Mouse (Mus musculus): ENCODE results near the gene Vmn1r79.
"Not testable (repeated sequence)": the region's sequence is repeated elsewhere in the genome, so short reads cannot be mapped to it uniquely, and the experiment has no call there.

Vmn1r79 gene

DNA sequence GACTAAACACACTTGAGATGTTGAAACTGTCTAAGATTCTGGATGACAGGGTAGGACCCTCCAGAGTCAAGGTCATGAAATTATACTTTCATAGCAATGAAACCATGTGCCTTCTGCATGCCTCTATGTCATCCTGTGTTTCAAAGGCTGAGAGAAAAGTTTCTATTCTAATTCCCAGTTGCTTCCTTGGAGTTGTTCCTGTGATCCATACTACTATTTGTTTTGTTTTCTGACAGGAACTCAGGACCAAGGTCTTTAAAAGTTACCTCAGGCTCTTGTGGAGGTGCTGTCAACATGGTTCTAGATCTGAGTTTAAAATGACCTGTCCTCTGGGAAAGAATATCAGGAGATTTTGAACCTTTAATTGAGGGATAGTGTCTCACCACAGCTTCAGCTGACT lies at the start of gene Vmn1r79:
Gene Vmn1r79 (plus strand): TSS at position 301 of the 400 bp plus-strand sequence.
- DNase-seq (ENCODE audit: low read depth), result not testable (repeated sequence)

- DNase-seq (ENCODE audit: low read depth), result no peak
Measured at GRCm38 (mm10) chr7:12149957-12150356, 21.1 kb upstream of the Vmn1r79 start, which contains the start of gene Vmn1r78. TSS of gene Vmn1r78 (plus strand) at chr7:12150257.

DNA sequence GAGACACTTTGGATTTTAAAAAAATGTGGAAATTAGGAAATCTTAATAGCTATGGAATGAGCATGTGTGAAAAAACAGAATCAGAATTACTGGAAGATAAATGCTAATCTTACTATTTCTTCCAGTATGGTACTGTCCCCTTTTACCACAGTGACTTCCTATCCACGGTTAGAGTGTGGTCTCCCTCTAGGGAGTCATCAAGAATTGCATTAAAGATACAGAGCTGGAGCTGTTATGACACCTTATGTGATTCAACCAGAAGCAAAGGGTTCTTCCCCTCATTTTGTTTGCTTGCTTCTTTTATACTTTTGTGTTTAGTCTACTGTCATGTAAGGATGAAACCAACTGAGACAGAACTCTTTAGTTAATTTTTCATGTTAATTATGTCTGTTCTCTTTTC lies 14.6 kb upstream of the Vmn1r79 start:
- not testable (repeated sequence) for DNase-seq (ENCODE audit: low read depth)

DNA sequence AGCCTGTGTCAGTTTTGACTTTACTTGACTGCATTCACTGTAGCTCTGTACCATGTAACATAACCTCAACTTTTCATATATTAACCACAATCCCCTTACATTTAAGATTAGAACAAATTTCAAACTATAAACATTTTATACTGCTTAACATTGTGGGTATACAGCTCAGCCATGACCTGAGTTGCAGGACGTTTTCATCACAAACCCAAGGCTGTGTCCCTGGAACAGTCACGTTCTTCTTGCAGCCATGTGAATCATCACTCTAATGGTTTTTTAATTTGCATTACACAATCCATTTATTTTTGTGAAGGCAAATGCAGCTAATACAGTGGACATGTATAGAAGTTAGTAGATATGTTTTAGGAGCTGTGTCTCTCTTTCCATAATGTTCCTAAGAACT lies 1.8 kb downstream of the Vmn1r79 start:
- not testable (repeated sequence) for DNase-seq (ENCODE audit: low read depth)

GRCm38 (mm10) chr7:12188986-12189385 lies 17.9 kb downstream of the Vmn1r79 start, which contains the start of gene Vmn1r80:
TSS of gene Vmn1r80 (plus strand) at chr7:12189286.
- DNase-seq (ENCODE audit: low read depth), result no peak

DNA sequence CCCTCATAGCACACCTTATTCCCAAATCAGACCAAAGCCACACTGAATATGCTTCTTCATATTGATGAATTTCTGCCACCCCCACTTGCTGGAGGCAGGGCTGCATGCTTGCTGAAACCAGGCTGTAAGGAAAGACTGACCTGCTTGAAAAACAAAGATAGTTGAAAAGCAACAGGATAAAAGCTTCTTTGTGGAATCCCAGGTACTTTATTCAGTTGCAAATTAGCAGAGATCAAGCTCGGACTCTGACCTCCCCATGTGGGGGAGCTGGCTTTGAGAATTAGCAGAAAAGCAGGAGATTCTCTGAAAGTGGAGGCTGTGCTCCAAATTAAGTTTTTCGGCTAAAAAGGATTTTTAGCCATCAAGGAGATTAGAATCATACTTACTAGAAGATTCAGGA lies 33.1 kb downstream of the Vmn1r79 start:
- DNase-seq (ENCODE audit: low read depth), result no peak

All from 416B (cell line).